Mouse (Mus musculus): Measurements from ENCODE around the gene Rhot1. TPM values are rescaled to one million over a fixed set of nuclear protein-coding genes. Genes with fewer than 3 reads are reported as not detected.
"Not testable (repeated sequence)": the region's sequence is repeated elsewhere in the genome, so short reads cannot be mapped to it uniquely, and the experiment has no call there.

Rhot1 gene
- polyA plus RNA-seq, 1 experiment from 2014 or later, result 86.3 TPM

DNA sequence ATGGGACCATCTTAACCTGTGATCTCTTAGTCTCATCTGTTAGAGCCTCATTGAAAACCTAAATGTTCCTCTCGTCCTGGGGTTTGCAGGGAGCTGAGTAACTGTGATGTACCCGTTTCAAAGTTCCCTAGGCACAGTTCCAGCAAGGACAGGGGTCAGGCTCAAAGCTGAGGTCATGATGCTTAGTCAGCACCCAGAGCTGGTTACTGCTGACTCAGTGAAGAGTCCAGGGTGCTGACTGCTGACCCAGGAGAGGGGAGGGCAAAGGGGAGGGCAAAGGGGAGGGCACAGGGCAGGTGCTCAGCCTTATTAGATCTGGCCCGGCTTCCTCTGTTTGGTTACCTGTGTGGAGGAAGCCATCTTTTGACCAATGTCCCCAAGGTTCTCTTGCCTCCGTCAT is 36.9 kb upstream of the Rhot1 start:
- DNase-seq (no peak), ATAC-seq (ENCODE audit: low FRiP score, low TSS enrichment) (no peak)
- no peak overlapping the region for H3K4me2 ChIP-seq (ENCODE audit: low read length)
- no peaks in the 10 kb centered on the region for H3K36me3 ChIP-seq (ENCODE audit: control insufficient read depth, insufficient read depth, low read length)
- no peaks in the 10 kb centered on the region for H3K27me3 ChIP-seq (ENCODE audit: control insufficient read depth, insufficient read depth, low read length)
- H3K4me1 ChIP-seq (ENCODE audit: control insufficient read depth, insufficient read depth, low read length), result no peaks in the 10 kb centered on the region
- H3K4me3 ChIP-seq (replicated peaks; ENCODE audit: low read depth, low read length), result no peak overlapping the region
- H3K9ac ChIP-seq (replicated peaks; ENCODE audit: low read length), result no peak overlapping the region
- H3K9me3 ChIP-seq (ENCODE audit: control insufficient read depth, low read length), result no peaks in the 10 kb centered on the region
- no peak overlapping the region for H3K27ac ChIP-seq (replicated peaks; ENCODE audit: low read depth, low read length)
- 72% methylated on average over 4 of the region's 4 CpGs for WGBS

DNA sequence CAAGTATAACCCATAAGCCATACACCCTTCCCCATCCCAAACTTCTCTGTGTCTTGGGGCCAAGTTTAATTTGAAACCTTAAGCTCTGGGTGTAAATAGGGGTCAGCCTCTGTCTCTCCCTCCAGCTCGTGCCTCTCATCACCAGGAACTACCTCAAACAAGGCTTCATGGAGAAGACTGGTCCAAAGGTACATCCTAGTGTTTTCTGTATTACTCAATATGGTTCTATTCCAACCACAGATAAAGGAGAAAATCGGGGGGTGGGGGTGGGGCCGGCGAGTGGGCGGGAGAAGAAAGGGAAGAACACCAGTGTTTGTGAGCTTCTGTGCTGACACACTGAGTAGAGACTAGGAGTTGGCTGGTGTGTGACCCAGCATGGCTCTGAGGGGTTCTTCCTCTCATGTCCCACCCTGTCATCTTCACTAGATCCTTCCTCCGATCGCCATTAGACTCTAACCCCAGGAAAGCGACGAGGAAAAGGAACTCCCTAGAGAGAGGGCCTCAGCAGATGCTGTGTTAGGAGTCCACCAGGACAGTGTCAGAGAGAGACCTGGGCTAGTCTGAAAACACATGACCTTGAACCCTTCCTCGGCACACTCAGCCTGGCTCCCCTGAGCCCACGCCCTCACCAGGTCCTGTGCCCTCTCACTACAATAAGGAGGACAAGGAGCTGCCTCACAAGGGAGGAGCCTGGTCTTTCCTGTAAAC is 34.7 kb upstream of the Rhot1 start:
- Histone ChIP-seq H3K27ac (replicated peaks; ENCODE audit: low read depth, low read length) (no peak overlapping the region), H3K9ac (replicated peaks; ENCODE audit: low read length) (no peak overlapping the region), H3K4me3 (replicated peaks; ENCODE audit: low read depth, low read length) (no peak overlapping the region), H3K36me3 (ENCODE audit: control insufficient read depth, insufficient read depth, low read length) (no peaks in the 10 kb centered on the region), H3K4me2 (ENCODE audit: low read length) (no peak overlapping the region), H3K27me3 (ENCODE audit: control insufficient read depth, insufficient read depth, low read length) (no peaks in the 10 kb centered on the region), H3K9me3 (ENCODE audit: control insufficient read depth, low read length) (no peaks in the 10 kb centered on the region), H3K4me1 (ENCODE audit: control insufficient read depth, insufficient read depth, low read length) (no peaks in the 10 kb centered on the region)
- DNase-seq (no peak), ATAC-seq (ENCODE audit: low FRiP score, low TSS enrichment) (no peak)
- 81% methylated on average over 11 of the region's 11 CpGs for WGBS

DNA sequence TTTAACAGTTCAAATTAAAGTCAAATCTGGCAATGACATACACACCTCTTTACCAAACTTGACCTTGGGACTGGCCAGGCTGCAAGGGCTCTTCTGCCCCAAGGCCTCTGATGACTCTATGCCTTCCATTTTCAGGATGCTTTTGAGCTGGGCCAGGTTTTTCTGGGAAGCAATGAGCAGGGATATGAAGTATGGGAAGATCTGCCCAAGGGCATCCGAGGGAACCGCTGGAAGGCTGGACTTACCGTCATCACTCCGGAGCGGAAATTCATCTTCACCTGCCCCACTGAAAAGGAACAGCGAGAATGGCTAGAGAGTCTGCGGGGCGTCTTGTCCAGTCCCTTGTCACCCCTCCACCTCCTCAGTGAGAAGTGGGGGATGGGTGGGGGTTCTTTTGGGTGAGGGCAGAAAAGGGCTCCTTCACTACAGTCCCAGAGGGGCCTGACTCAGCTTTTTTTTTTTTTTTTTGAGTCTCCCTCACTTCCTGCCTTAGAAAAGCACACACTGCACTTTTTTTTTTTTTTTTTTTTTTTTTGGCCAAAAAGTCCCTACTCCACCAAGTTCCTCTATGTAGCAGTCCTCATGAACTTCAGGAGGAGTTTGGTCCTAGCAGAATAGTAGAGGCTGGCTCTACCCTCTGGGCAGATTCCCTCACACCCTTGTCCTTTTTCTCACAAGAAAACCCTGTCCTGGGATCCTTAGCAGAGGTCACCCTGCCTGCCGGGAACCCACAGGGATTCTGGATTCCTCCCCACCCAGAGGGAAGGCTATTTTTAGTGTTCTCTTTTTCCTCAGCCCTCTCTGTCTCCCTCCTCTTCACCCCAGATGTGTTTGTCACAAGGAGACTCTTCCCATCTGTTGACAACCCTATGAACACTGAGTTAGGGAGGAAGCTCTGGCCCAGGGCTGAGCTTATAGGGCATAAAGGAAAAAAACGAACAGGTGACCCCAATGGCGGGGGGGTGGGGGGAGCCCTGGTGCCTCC is 31.6 kb upstream of the Rhot1 start:
- DNase-seq (no peak), ATAC-seq (ENCODE audit: low FRiP score, low TSS enrichment) (no peak)
- Histone ChIP-seq H3K9ac (replicated peaks; ENCODE audit: low read length) (no peak overlapping the region), H3K4me1 (ENCODE audit: control insufficient read depth, insufficient read depth, low read length) (no peaks in the 10 kb centered on the region), H3K27ac (replicated peaks; ENCODE audit: low read depth, low read length) (no peak overlapping the region), H3K27me3 (ENCODE audit: control insufficient read depth, insufficient read depth, low read length) (no peaks in the 10 kb centered on the region), H3K9me3 (ENCODE audit: control insufficient read depth, low read length) (no peaks in the 10 kb centered on the region), H3K4me3 (replicated peaks; ENCODE audit: low read depth, low read length) (no peak overlapping the region), H3K36me3 (ENCODE audit: control insufficient read depth, insufficient read depth, low read length) (no peaks in the 10 kb centered on the region), H3K4me2 (ENCODE audit: low read length) (no peak overlapping the region)
- WGBS, result 81% methylated on average over 11 of the region's 11 CpGs

DNA sequence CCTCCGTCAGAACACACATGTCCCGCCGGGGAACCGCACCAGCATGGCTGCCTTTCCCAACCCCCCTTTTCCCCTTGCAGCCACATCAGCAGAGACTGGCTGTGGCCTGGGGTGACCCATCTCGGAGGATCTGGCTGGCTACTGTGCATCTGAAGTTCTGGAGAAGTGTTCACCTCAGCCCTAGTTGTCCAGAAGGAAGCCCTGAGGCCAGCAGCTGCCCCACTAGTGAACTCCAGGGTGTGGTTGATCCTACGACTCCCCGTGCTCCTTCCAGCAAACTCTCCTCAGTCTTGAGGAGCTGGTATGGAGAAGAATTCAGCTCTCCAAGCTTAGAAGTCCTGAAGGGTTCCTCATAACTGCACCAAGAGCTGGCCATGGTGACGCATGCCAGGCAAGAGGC is 30.5 kb upstream of the Rhot1 start:
- Histone ChIP-seq H3K9ac (replicated peaks; ENCODE audit: low read length) (no peak overlapping the region), H3K4me3 (replicated peaks; ENCODE audit: low read depth, low read length) (no peak overlapping the region), H3K9me3 (ENCODE audit: control insufficient read depth, low read length) (no peaks in the 10 kb centered on the region), H3K4me2 (ENCODE audit: low read length) (no peak overlapping the region), H3K27me3 (ENCODE audit: control insufficient read depth, insufficient read depth, low read length) (no peaks in the 10 kb centered on the region), H3K27ac (replicated peaks; ENCODE audit: low read depth, low read length) (no peak overlapping the region), H3K36me3 (ENCODE audit: control insufficient read depth, insufficient read depth, low read length) (no peaks in the 10 kb centered on the region), H3K4me1 (ENCODE audit: control insufficient read depth, insufficient read depth, low read length) (no peaks in the 10 kb centered on the region)
- 89% methylated on average over 8 of the region's 8 CpGs for WGBS
- DNase-seq (no peak), ATAC-seq (ENCODE audit: low FRiP score, low TSS enrichment) (no peak)

DNA sequence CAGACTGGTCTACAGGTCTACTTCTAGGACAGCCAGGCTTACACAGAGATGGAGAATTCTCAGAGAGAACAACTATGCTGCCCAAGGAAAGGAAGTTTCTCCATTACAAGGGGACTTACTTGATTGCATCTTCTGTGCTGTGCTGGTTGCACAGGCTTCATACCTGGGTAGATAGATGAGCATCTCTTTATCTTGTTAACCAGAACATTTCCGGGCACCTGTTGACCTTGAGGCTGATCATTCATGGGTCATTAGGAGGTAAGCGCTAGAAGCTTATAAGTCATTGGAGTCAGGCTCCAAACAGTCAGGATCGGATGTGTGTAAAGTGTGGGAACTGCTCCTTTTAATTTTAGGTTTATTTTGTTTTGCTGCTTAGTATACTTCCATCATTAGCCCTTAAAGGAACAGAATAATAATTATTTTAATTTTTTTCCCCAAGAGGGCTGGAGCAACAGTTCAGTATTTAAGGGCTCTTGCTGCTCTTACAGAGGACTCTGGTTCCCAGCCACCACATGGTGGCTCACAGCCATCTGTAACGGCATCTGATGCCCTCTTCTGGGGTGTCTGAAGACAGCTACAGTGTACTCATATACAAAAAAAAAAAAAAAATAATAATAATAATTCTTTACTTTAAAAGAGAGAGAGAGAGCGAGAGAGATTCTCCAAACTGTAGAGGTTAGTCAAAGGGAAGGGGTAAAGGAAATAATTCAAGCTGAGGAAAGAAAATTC is 27.6 kb upstream of the Rhot1 start:
- Histone ChIP-seq H3K36me3 (ENCODE audit: control insufficient read depth, insufficient read depth, low read length) (no peaks in the 10 kb centered on the region), H3K27me3 (ENCODE audit: control insufficient read depth, insufficient read depth, low read length) (no peaks in the 10 kb centered on the region), H3K9me3 (ENCODE audit: control insufficient read depth, low read length) (no peaks in the 10 kb centered on the region), H3K4me3 (replicated peaks; ENCODE audit: low read depth, low read length) (no peak overlapping the region), H3K4me1 (ENCODE audit: control insufficient read depth, insufficient read depth, low read length) (no peaks in the 10 kb centered on the region), H3K27ac (replicated peaks; ENCODE audit: low read depth, low read length) (no peak overlapping the region), H3K4me2 (ENCODE audit: low read length) (no peak overlapping the region), H3K9ac (replicated peaks; ENCODE audit: low read length) (no peak overlapping the region)
- no peak for DNase-seq
- WGBS, result 76% methylated on average over 5 of the region's 5 CpGs
- ATAC-seq (ENCODE audit: low FRiP score, low TSS enrichment), result no peak

DNA sequence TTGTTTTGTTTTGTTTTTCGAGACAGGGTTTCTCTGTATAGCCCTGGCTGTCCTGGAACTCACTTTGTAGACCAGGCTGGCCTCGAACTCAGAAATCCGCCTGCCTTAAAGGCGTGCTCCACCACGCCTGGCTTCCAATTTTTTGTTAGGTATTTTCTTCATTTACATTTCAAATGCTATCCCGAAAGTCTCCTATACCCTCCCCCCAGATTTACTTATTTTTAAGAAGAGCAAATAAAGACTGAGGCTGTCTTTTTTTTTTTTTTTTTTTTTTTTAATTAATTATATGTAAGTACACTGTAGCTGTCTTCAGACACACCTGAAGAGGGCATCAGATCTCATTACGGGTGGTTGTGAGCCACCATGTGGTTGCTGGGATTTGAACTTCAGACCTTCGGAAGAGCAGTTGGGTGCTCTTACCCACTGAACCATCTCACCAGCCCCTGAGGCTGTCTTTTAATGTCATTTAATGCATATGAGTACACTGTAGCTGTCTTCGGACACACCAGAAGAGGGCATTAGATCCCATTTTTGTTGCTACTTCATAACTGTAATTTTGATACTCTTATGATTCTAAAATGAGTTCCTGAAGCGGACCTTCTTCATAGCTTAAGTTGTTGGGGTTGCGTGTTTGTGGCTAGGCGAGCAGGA is 25.6 kb upstream of the Rhot1 start:
- H3K36me3 ChIP-seq (ENCODE audit: control insufficient read depth, insufficient read depth, low read length); ATAC-seq (ENCODE audit: low FRiP score, low TSS enrichment); H3K27ac ChIP-seq (replicated peaks; ENCODE audit: low read depth, low read length); H3K27me3 ChIP-seq (ENCODE audit: control insufficient read depth, insufficient read depth, low read length); H3K4me1 ChIP-seq (ENCODE audit: control insufficient read depth, insufficient read depth, low read length); H3K9me3 ChIP-seq (ENCODE audit: control insufficient read depth, low read length); DNase-seq: not testable (repeated sequence)
- H3K4me3 ChIP-seq (replicated peaks; ENCODE audit: low read depth, low read length), result peak overlapping the region; percentile 42
- peak overlapping the region; percentile 58 for H3K9ac ChIP-seq (replicated peaks; ENCODE audit: low read length)
- peak overlapping the region; percentile 60 for H3K4me2 ChIP-seq (ENCODE audit: low read length)
- WGBS, result 43% methylated on average over 12 of the region's 12 CpGs

DNA sequence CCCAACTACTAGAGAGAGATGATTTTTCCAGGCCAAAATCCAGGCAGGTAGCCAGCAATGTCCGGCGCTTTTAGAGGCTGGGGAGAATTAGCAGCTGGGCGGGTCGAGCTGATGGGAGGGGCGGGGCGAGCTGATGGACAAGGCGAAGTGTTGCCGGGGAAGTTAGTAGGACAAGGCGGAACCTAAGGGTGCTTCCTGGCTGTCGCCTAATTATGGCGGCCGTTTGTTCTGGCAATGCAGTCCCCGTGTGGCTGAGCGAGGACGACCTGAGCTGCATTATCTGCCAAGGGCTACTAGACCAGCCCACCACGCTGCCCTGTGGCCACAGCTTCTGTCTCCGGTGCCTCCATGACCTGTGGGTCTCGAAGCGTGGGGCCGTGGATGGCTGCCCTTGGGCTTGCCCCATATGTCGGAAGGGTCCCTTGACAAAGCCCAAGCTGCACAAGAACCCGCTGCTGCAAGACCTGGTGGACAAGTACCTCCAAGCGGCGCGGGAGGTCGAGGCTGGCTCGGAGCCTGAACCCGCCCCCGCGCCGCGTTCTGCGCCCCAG is 25.0 kb upstream of the Rhot1 start, which contains the start of gene Rnf135:
Rnf135 (plus strand) TSS at position 147 of the 551 bp plus-strand sequence.
- 2% methylated on average over 33 of the region's 33 CpGs for WGBS

DNA sequence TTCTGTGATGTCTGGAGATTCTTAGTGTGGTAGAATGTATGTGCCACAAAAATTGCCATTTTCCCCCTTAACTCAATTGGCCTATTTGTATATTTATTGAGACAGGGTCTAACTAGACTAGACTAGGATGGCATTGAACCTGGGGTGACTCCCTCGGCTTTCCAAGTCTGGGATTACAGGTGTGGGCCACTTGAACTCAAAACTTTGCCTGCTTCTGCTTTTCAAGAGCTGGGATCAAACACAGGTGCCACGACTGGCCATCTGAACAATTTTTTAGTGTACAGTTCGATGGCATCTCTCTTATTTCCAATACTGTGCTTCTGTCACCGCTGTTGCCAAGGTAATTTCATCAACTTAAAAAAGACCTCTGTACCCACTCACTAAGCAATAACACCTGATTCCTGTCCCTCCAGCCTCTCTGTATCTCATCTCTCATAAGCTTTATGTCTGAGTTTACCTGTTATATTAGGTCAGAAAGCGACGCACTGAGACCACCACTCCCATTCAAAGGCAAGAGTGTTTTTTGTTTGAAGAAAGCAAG is 24.2 kb upstream of the Rhot1 start:
- Histone ChIP-seq H3K9ac (replicated peaks; ENCODE audit: low read length) (no peak overlapping the region), H3K36me3 (ENCODE audit: control insufficient read depth, insufficient read depth, low read length) (no peaks in the 10 kb centered on the region), H3K4me3 (replicated peaks; ENCODE audit: low read depth, low read length) (no peak overlapping the region), H3K4me2 (ENCODE audit: low read length) (no peak overlapping the region; the same call in 1 of the 2 replicates), H3K4me1 (ENCODE audit: control insufficient read depth, insufficient read depth, low read length) (no peaks in the 10 kb centered on the region), H3K27ac (replicated peaks; ENCODE audit: low read depth, low read length) (no peak overlapping the region), H3K9me3 (ENCODE audit: control insufficient read depth, low read length) (no peaks in the 10 kb centered on the region), H3K27me3 (ENCODE audit: control insufficient read depth, insufficient read depth, low read length) (no peaks in the 10 kb centered on the region)
- WGBS, result 90% methylated on average over 6 of the region's 6 CpGs
- DNase-seq, result no peak
- ATAC-seq (ENCODE audit: low FRiP score, low TSS enrichment), result no peak

More for the DNA sequence above, 25.0 kb upstream of the Rhot1 start, which contains the start of gene Rnf135:
- Histone ChIP-seq H3K27me3 (ENCODE audit: control insufficient read depth, insufficient read depth, low read length) (no peaks in the 10 kb centered on the region), H3K9ac (replicated peaks; ENCODE audit: low read length) (peak within 1 kb of the TSS; percentile 58), H3K4me2 (ENCODE audit: low read length) (peak within 1 kb of the TSS; percentile 60), H3K4me3 (replicated peaks; ENCODE audit: low read depth, low read length) (peak within 1 kb of the TSS; percentile 42), H3K4me1 (ENCODE audit: control insufficient read depth, insufficient read depth, low read length) (no peaks in the 10 kb centered on the region), H3K36me3 (ENCODE audit: control insufficient read depth, insufficient read depth, low read length) (no peaks in the 10 kb centered on the region), H3K9me3 (ENCODE audit: control insufficient read depth, low read length) (no peaks in the 10 kb centered on the region), H3K27ac (replicated peaks; ENCODE audit: low read depth, low read length) (no peak within 1 kb of the TSS)
- ATAC-seq (ENCODE audit: low FRiP score, low TSS enrichment), result no peak
- peak; percentile 75 for DNase-seq
